Mouse (Mus musculus) CH12F3 (cell line): ENCODE data around the gene Gfral.

Experiments used
- in situ Hi-C: fragments of 300-500 bp; cut with MboI; formaldehyde crosslinking; loops from 2 replicates; pipeline ENCODE4 v1.14.3; 2020; ENCODE audit warnings: low sequenced_read_pairs

Gfral gene

GRCm38 (mm10) chr9:76129353-76129752 is 84.1 kb downstream of the Gfral start:
- in situ Hi-C loops, result no loop called here

- in situ Hi-C loops, result loop anchor here (25.0 kb wide), 1 partner anchor 362 kb away; no protein-coding TSS in a partner anchor
Measured at GRCm38 (mm10) chr9:76124249-76124648, 89.2 kb downstream of the Gfral start.

GRCm38 (mm10) chr9:76122888-76123287 is 90.6 kb downstream of the Gfral start:
- in situ Hi-C loops, result loop anchor here (25.0 kb wide), 1 partner anchor 361 kb away; no protein-coding TSS in a partner anchor
